8 mouse cellular contexts compared by ENCODE assay signal in genomic region chr9:71486127-71486526, GRCm38 (mm10). TPM values are rescaled to one million over a fixed set of nuclear protein-coding genes. Genes with fewer than 3 reads are reported as not detected.
DNase-seq lines count a peak whose midpoint lies in the region; ATAC-seq and TF ChIP-seq lines count a peak whose summit lies in the region.

No protein-coding gene starts in this region.

- no peak for ATAC-seq in liver, embryonic 12.5 days

- no peak for TF ChIP-seq POLR2A in heart, adult 2 months (IDR thresholded peaks at IDR 0.05; ENCODE audit: insufficient read depth, low read depth, low read length)
- no peak for TF ChIP-seq POLR2A in thymus, adult 2 months (IDR thresholded peaks at IDR 0.05; ENCODE audit: control insufficient read depth, extremely low read depth, insufficient read depth, low read length, poor library complexity)

- 39% methylated on average over 7 of the region's 7 CpGs for WGBS in heart, adult 2 months
- 45% methylated on average over 7 of the region's 7 CpGs for WGBS in thymus, adult 2 months
- WGBS in liver, embryonic 12.5 days (ENCODE audit: insufficient replicate concordance) = 36% methylated on average over 7 of the region's 7 CpGs

- H3K4me1 ChIP-seq in heart, adult 2 months (ENCODE audit: control insufficient read depth, insufficient read depth, low read length) = peaks cover 4% of the 10 kb centered on the region; the same call in 1 of the 2 replicates
- H3K4me1 ChIP-seq in thymus, adult 2 months (replicated peaks; ENCODE audit: control insufficient read depth, insufficient read depth, low read length) = no peaks in the 10 kb centered on the region; the same call in 1 of the 2 replicates
- peaks cover 40% of the 10 kb centered on the region for H3K4me1 ChIP-seq in liver, embryonic 12.5 days

- no peaks in the 10 kb centered on the region for H3K9me3 ChIP-seq in liver, embryonic 12.5 days (replicated peaks)

- peak overlapping the region; percentile 81 for H3K4me2 ChIP-seq in liver, embryonic 12.5 days

- intact Hi-C loops in heart, adult 2 months (cut with DNase I) = loop anchor here (5.0 to 10.0 kb wide), 2 partner anchors 131 to 789 kb away; partner anchors contain the start of gene Zfp280d
- intact Hi-C loops in left cerebral cortex, postnatal 36 days (cut with DNase I) = no loop called here

- no peak for TF ChIP-seq CTCF in heart, adult 2 months (IDR thresholded peaks at IDR 0.05)
- no peak for TF ChIP-seq CTCF in thymus, adult 2 months (IDR thresholded peaks at IDR 0.05; ENCODE audit: borderline replicate concordance, control insufficient read depth, extremely low read depth, insufficient read depth, low read length, poor library complexity)

- H3K4me3 ChIP-seq in heart, adult 2 months = peak overlapping the region; percentile 88
- H3K4me3 ChIP-seq in thymus, adult 2 months (ENCODE audit: control insufficient read depth, insufficient read depth, low read length) = peak overlapping the region; percentile 96
- peak overlapping the region; percentile 99 for H3K4me3 ChIP-seq in liver, embryonic 12.5 days

- H3K36me3 ChIP-seq in heart, adult 2 months (ENCODE audit: control insufficient read depth, insufficient read depth, low read length) = peaks cover 22% of the 10 kb centered on the region
- peaks cover 22% of the 10 kb centered on the region for H3K36me3 ChIP-seq in thymus, adult 2 months (ENCODE audit: control insufficient read depth, insufficient read depth, low read length)
- peaks cover 29% of the 10 kb centered on the region for H3K36me3 ChIP-seq in liver, embryonic 12.5 days

- no peak for DNase-seq in heart, adult 2 months
- no peak for DNase-seq in heart, adult 18-20 months
- no peak for DNase-seq in thymus, adult 2 months
- no peak for DNase-seq in thymus, adult 18-20 months
- no peak for DNase-seq in natural killer cell, adult 2 months (ENCODE audit: low spot score in 2 of 2)
- no peak for DNase-seq in left cerebral cortex, postnatal 36 days (ENCODE audit: low spot score in 2 of 2)
- DNase-seq in Muller cell, postnatal 12 days (ENCODE audit: inconsistent ontology term) = no peak

- H3K79me2 ChIP-seq in heart, adult 2 months (replicated peaks; ENCODE audit: control insufficient read depth, insufficient read depth, low read length) = peaks cover 5% of the 10 kb centered on the region; the same call in 1 of the 2 replicates

- H3K27ac ChIP-seq in heart, adult 2 months = peak overlapping the region; percentile 94
- no peak overlapping the region for H3K27ac ChIP-seq in thymus, adult 2 months (ENCODE audit: control insufficient read depth, insufficient read depth, low read length)
- H3K27ac ChIP-seq in liver, embryonic 12.5 days = no peak overlapping the region; the same call in 1 of the 2 replicates

- H3K9ac ChIP-seq in heart, adult 2 months (ENCODE audit: low read depth, low read length) = no peak overlapping the region
- H3K9ac ChIP-seq in liver, embryonic 12.5 days = peak overlapping the region; percentile 99; the same call in 1 of the 2 replicates

- TF ChIP-seq EP300 in heart, adult 2 months (IDR thresholded peaks at IDR 0.05; ENCODE audit: insufficient read depth, low read depth, low read length) = no peak

- no peaks in the 10 kb centered on the region for H3K27me3 ChIP-seq in heart, adult 2 months (ENCODE audit: control insufficient read depth, insufficient read depth, low read length)
- no peaks in the 10 kb centered on the region for H3K27me3 ChIP-seq in thymus, adult 2 months (ENCODE audit: control insufficient read depth, insufficient read depth, low read length)
- peaks cover 17% of the 10 kb centered on the region for H3K27me3 ChIP-seq in liver, embryonic 12.5 days (replicated peaks)

RNA-seq across cellular contexts. Expression of gene Polr2m, which starts 0.4 kb away (rescaled TPM):
- 100 to 1,000 TPM; 320 to 321 TPM for total RNA-seq in heart, adult 2 months (2021)
- polyA plus RNA-seq in heart, adult 2 months (2012; rRNA removed) = 188 and 224 TPM in 2 replicates
- total RNA-seq in heart, adult 18-20 months (2021) = 100 to 1,000 TPM; 312 to 342 TPM
- 689 and 1,465 TPM in 2 replicates for polyA plus RNA-seq in thymus, adult 2 months (2012; rRNA removed)
- 209 and 213 TPM in 2 replicates for polyA plus RNA-seq in liver, embryonic 12.5 days (2016; fragmentation: Nextera tagmentation; extraction: Ambion mirVana)
- total RNA-seq in left cerebral cortex, postnatal 36 days (2021) = 100 to 1,000 TPM; 190 to 225 TPM
